24 mouse cellular contexts compared by ENCODE assay signal in the genomic region with DNA sequence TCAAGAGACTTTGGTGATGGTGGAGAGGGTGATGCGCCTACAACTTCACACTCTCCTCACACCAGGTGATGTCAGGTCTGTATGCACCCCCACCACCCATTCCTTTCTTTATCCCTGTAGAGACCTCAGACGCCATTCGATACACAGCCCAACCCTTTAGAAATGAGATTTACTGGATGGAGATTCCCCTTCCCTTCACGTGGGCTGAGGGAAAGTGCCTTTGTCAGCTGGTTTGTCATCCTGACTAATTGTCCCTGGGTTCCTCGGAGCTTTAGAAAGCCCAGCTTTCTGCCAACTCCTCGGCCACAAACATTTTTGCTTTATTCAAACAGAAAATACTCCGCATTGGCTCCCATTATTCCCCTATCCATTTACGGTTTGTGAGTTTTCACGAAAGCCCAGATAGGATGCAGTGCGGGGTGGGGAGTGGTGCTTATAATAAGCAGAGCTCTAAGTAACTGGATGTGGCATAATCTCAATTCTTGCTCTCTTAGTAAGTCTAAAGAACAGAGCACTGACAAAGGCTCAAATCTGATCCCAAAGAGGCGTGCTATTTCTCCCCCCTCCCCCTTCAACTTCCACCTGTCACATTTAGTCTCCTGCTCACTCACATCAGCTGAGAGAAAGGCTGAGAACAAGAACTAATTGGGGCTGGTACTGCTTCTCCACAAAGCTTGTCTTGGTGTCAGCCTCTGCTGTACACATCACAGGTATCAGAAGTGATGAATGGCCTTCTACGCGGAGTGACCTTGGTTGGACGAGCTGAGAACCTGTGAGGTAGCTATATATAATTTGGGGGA.
DNase-seq lines count a peak whose midpoint lies in the region; ATAC-seq and TF ChIP-seq lines count a peak whose summit lies in the region.
"Had no signal": no experiment of that assay in that cellular context is flagged by ENCODE, and none has a peak within 500 bp of the region (broad histone marks: within the 10 kb centered on the region; RNA-seq: fewer than 3 reads in every experiment).

No protein-coding gene starts in this region.

- no peak for TF ChIP-seq POLR2A in embryonic fibroblast, embryonic 13.5 days (IDR thresholded peaks at IDR 0.05; ENCODE audit: low read depth, low read length)

- no peak overlapping the region for H3K4me2 ChIP-seq in heart, embryonic 12.5 days
- no peak overlapping the region for H3K4me2 ChIP-seq in kidney, embryonic 14.5 days (replicated peaks; ENCODE audit: low read depth, low read length)
- H3K4me2 ChIP-seq: embryonic facial prominence, embryonic 13.5 days; hindbrain, embryonic 12.5 days; hindbrain, embryonic 15.5 days had no signal

- peak; percentile 55 for DNase-seq in heart, adult 11 months
- DNase-seq in retina, postnatal 1 day: peak; percentile 54
- no peak for DNase-seq in spleen, adult 18-20 months
- DNase-seq: adrenal gland, adult 8-10 months; adrenal gland, postnatal 25 days; B cell, adult 2 months; cerebellum, adult 18-20 months; cerebellum, adult 9-10 months; cerebellum, postnatal 14 days; forebrain, postnatal 0 days; gastrocnemius, adult 2 months; gastrocnemius, postnatal 14 days; heart, adult 18-20 months had no signal

- H3K4me1 ChIP-seq in heart, embryonic 12.5 days (replicated peaks): peaks cover 15% of the 10 kb centered on the region
- H3K4me1 ChIP-seq in embryonic fibroblast, embryonic 13.5 days (ENCODE audit: control insufficient read depth, insufficient read depth, low read length): peaks cover 13% of the 10 kb centered on the region
- no peaks in the 10 kb centered on the region for H3K4me1 ChIP-seq in kidney, embryonic 14.5 days (ENCODE audit: control insufficient read depth, insufficient read depth, low read length)
- H3K4me1 ChIP-seq: hindbrain, embryonic 12.5 days had no signal

- no peaks in the 10 kb centered on the region for H3K27me3 ChIP-seq in heart, embryonic 12.5 days (replicated peaks)
- H3K27me3 ChIP-seq in kidney, embryonic 14.5 days (ENCODE audit: control insufficient read depth, insufficient read depth, low read length): no peaks in the 10 kb centered on the region
- H3K27me3 ChIP-seq: embryonic facial prominence, embryonic 13.5 days; hindbrain, embryonic 12.5 days; hindbrain, embryonic 15.5 days had no signal

- no peak overlapping the region for H3K4me3 ChIP-seq in heart, embryonic 12.5 days
- no peak overlapping the region for H3K4me3 ChIP-seq in embryonic fibroblast, embryonic 13.5 days (ENCODE audit: insufficient read depth, low read length)
- H3K4me3 ChIP-seq in kidney, embryonic 14.5 days (ENCODE audit: low read length): no peak overlapping the region
- H3K4me3 ChIP-seq: embryonic facial prominence, embryonic 13.5 days; gastrocnemius, adult 2 months; heart, embryonic 10.5 days; hindbrain, embryonic 12.5 days; hindbrain, embryonic 15.5 days had no signal

- no peaks in the 10 kb centered on the region for H3K9me3 ChIP-seq in heart, embryonic 12.5 days (replicated peaks)
- no peaks in the 10 kb centered on the region for H3K9me3 ChIP-seq in kidney, embryonic 14.5 days (ENCODE audit: control insufficient read depth, low read length)
- H3K9me3 ChIP-seq: embryonic facial prominence, embryonic 13.5 days; heart, embryonic 10.5 days; hindbrain, embryonic 12.5 days; hindbrain, embryonic 15.5 days had no signal

- WGBS in heart, embryonic 12.5 days: 73% methylated on average over 14 of the region's 14 CpGs
- WGBS in kidney, embryonic 14.5 days: 66% methylated on average over 14 of the region's 14 CpGs

- H3K27ac ChIP-seq in heart, embryonic 12.5 days (ENCODE audit: poor library complexity, severe bottlenecking): no peak overlapping the region
- H3K27ac ChIP-seq in embryonic fibroblast, embryonic 13.5 days (ENCODE audit: insufficient read depth, low read length): peak overlapping the region; percentile 32
- no peak overlapping the region for H3K27ac ChIP-seq in kidney, embryonic 14.5 days (ENCODE audit: low read depth, low read length)
- H3K27ac ChIP-seq: embryonic facial prominence, embryonic 13.5 days; gastrocnemius, adult 2 months; hindbrain, embryonic 12.5 days; hindbrain, embryonic 15.5 days had no signal

- no peak overlapping the region for H3K9ac ChIP-seq in heart, embryonic 12.5 days
- H3K9ac ChIP-seq in kidney, embryonic 14.5 days (ENCODE audit: low read depth, low read length): no peak overlapping the region
- H3K9ac ChIP-seq: embryonic facial prominence, embryonic 13.5 days; forebrain, postnatal 0 days; hindbrain, embryonic 12.5 days; hindbrain, embryonic 15.5 days had no signal

- H3K36me3 ChIP-seq in heart, embryonic 12.5 days: no peaks in the 10 kb centered on the region
- H3K36me3 ChIP-seq in kidney, embryonic 14.5 days (ENCODE audit: control insufficient read depth, insufficient read depth, low read length): no peaks in the 10 kb centered on the region
- H3K36me3 ChIP-seq: embryonic facial prominence, embryonic 13.5 days; heart, embryonic 10.5 days; hindbrain, embryonic 12.5 days; hindbrain, embryonic 15.5 days had no signal

- TF ChIP-seq CTCF in embryonic fibroblast, embryonic 13.5 days (IDR thresholded peaks at IDR 0.05; ENCODE audit: borderline replicate concordance, insufficient read depth, low read length): no peak

- ATAC-seq in heart, embryonic 12.5 days (ENCODE audit: insufficient number of reproducible peaks, low FRiP score): no peak
- no peak for ATAC-seq in kidney, embryonic 14.5 days (ENCODE audit: low FRiP score, low TSS enrichment)
- ATAC-seq: activated CD4-positive, CD25-positive, alpha-beta regulatory T cell, adult 4 months; CD4-positive, CD25-positive, alpha-beta regulatory T cell, adult 4 months; forebrain, embryonic 14.5 days; forebrain, postnatal 0 days; intestine, postnatal 0 days had no signal

Comparison
In these comparisons a context has a peak if more than half of its experiments do, and no peak if none do; other contexts are left out.
1. DNase-seq: peak in heart, adult 11 months (single experiment) and retina, postnatal 1 day (single experiment); none in spleen, adult 18-20 months (0 of 2).